Mouse (Mus musculus) spleen, postnatal 14 days (tissue): ENCODE data around the gene Krt32.

Experiments used
- DNase-seq, 2 experiments: peaks; one replicate each; pipeline ENCODE4 v3.0.0; 2021 to 2022; ENCODE audit warnings: low spot score in 2 of 2

Krt32 gene

DNA sequence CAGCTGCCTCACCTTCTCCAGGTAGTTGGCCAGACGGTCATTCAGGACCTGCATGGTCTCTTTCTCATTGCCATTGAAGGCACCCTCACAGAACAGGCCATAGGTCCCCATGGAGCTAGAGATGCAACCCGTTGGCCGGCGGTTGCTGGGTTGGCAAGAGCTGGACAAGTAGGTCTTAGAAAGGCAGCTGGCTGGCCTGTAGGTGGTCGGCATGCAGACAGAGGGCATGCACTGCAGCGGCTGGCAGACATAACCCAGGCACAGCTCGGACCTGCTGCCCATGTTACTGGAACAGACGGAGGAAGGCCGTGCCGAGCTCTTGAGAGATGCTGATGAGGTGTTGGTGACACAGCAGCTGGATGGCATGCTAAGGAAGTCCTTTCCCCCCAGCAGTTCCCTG, at the start of gene Krt32:
Gene Krt32 (minus strand): TSS at position 366 of the 400 bp plus-strand sequence.
- no peak for DNase-seq

DNA sequence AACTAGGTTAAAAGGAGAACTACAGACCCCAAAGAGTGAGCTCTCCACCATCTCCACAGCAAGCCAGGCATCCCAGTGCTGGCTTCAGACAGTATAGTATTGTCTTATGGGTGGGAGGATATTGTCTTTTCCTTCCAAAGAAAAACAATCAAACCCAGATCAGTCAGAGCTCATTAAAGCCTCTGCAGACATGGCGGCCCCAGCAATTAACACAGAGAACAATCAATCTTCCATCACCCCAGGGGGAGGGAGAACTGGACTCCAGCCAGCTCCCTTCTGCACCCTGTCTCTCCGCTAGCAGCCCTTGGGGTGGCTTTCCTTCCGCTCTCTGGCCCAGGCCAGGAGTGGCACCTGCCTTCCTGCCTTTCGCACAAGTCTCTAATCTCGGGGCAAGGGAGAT, 49.7 kb upstream of the Krt32 start:
- no peak for DNase-seq

DNA sequence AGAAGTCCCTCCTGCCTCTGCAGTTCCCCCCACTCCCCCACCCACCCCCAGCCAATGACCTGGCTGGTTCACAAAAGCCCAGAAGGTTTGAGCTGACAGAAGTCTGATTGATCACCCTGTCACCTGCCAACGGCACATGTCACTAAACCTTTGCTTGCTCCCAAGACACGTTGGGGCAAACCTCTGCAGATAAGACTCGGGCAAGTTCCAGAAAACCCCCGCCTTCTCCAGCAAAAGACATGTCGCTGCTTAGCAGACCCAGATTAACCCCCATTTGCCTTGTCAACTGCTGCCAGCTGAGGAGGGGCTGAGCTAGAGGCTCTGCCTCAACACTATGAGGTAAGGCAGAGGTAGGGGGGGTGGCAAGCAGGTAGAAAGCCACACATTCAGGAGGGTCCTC, 48.5 kb upstream of the Krt32 start:
- DNase-seq: no peak

DNA sequence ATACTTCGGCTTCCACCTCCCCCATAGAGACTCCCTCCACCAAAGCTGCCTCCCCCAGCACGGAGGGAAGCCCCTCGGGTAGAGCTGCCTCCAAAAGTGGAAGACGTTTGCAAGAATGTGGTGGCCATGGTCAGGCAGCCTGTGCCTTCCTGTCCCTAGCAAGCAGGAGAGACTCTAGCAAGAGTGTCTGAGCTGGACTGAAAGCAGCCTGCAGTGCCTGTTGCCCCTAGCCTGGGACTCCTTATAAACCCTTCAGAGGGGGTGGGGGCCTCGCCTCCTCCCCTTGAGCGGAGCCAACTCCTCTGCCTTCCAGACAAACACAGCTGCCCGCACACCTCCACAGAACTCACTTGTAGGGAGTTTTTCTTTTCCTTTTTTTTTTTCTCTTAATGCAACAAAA, 47.7 kb upstream of the Krt32 start, which contains the start of gene Krt15:
Gene Krt15 (minus strand): TSS at position 198 of the 400 bp plus-strand sequence.
- DNase-seq: no peak

DNA sequence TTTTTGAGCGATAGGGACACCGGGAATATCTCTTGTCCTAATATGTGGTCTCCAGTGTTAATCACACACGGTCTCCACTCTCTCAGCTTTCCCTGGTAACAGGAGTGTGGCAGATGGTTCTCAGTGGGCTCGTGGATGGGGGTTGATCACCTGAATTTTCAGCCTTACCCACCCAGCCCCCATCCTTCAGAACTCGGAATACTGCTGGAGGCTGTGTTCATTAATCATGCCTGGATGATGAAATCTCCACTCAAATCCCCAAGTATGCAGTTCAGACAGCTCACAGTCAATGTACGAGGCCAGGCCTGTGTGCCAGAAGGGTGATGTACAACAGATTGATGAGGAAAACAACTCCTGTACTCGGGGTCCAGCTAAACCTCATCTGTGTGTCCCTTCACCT, 36.9 kb upstream of the Krt32 start:
- no peak for DNase-seq

DNA sequence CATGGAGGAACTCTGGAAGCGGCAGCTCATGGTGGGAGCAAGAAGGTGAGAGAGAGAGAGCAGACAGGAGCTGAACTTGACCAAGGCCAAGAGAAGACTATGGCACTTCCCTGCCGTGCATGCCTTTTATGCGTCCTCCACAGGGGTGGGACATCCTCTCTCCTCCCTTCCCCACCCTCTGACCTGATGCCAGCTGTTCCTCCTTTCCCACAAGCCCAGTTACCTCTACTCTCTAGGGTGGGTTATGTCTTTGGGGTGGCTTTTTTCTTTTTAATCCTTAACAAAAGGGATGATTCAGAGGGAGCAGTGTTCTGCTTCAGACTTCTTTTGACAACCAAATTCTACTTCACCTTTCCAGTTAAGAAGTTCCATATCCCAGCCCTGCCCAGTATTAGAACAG, 33.4 kb upstream of the Krt32 start, which contains the start of gene Krt13:
Gene Krt13 (minus strand): TSS at position 101 of the 400 bp plus-strand sequence.
- no peak for DNase-seq

DNA sequence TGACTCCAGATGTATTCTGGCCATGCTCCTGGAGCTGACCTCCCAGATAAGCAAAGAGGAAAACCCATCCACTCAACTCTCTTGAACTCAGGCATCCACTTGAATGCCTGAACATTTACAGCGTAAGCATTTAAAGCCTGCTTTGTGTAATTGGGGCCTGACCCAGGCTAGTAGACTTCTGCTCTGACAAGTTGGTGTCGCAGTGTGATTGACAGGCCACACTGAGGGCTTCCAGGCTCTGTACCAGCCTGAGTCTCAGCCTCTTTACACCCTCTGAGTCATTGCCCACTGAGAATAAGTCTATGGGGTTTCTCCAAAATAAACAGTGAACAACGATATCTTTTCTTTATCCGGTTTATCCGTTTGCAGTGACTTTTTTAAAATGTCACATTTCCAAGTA, 32.3 kb upstream of the Krt32 start:
- no peak for DNase-seq

DNA sequence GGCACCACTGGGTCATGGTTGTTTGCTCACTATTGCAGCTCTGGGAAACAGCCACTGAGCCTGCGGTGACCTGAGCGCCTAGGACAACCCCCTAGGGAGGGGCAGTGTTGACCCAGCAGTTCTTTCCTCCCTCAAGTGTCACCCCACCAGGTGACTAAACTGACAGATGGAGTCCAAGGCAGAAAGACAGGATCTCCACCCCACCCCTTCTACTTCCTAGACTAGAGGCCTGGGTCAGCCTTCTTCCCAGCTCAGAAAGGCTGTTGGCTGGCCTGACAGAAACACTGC, 25.7 kb upstream of the Krt32 start:
- no peak for DNase-seq

DNA sequence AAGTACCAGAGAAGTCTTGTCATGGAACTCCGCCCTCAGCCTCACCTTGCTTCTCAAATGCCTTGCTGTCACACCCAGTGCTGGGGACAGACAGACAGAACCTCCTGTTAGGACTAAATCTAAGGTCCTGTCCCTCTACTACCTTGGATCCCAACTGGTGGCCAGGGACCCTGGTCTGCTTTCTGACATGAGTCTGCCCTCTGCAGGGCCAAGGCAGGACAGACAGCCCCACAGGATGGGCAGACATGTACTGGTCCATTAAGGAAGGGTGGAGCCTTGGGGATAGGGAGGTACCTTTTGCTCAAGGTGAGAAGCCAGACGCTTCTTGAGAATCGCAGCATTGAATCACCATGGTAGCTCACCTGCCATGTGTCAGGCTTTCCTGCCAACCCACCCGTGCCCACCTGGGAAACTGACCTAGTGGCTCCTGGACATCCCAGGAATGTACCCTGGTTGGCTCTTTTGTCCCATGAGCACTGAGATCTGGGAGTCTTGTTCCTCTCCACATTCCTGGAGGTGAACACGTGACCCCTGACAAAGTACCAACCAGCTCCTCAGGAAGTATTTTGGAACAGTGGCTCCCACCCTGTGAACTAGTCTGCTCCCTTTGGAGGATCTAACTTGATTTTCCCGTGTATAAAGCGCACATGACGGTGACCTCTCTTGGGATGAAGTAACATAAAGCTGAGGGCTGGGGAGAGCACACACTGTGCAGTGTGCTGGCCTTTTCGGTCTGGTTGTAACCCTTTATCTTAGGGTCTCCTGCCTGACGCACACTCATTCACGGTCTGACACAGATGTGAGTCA, 25.1 kb upstream of the Krt32 start:
- DNase-seq: no peak

DNA sequence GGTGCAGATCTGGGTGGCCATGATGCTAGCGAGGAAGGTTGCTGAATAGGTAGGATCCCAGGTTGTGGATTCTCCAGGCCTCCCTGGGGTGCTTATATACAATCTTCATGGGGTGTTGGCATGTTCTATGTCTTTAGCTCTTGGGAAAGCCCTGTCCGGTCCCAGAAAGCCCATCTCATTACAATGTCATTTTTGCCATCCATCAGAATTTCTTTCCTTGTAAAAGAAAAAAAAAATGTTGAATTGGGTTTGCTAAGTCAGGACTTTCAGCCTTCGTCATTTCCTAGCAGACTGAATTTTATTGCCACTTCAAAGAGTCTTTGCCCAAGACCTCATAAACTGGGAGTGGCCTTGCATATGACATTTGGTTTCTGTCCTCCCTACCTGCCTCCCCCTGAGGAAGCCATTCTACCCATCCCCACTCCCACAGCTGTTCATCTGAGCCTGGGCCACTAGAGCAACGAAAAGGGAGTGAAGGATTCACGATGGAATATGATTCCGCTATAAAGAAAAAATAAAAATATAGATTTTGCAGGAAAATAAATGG, 17.6 kb upstream of the Krt32 start, which contains the start of gene Krt36:
Gene Krt36 (minus strand): TSS at position 51 of the 547 bp plus-strand sequence.
- DNase-seq: no peak

DNA sequence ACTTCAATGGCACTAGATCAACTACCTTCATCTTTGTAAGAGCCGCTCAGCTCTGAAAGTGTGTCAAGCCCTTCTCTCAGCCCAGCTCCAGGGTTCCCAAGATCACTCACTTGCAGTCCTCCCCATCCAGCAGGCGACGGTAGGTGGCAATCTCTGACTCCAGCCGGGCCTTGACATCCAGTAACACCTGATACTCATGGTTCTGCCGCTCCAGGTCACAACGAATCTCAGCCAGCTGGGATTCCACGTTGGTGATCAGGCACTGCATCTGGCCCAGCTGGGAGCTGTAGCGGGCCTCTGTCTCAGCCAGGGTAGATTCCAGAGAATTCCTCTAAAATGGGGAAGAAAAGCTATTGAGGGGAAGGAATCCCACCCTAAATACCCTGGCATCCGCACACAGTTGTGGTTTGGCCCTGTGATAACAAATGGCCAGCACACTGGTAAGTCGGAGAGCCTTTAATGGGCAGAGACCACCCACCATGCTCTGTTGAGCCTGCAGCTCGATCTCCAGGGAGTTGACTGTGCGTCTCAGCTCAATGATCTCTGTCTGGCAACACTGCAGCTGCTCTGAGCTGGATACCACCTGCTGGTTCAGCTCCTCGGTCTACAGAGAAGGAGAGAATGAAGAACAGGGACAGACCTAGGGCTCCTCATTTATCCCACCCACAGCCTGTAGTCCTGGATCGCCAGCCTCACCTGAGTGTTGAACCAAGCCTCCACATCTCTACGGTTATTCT, 14.8 kb upstream of the Krt32 start:
- DNase-seq: no peak

DNA sequence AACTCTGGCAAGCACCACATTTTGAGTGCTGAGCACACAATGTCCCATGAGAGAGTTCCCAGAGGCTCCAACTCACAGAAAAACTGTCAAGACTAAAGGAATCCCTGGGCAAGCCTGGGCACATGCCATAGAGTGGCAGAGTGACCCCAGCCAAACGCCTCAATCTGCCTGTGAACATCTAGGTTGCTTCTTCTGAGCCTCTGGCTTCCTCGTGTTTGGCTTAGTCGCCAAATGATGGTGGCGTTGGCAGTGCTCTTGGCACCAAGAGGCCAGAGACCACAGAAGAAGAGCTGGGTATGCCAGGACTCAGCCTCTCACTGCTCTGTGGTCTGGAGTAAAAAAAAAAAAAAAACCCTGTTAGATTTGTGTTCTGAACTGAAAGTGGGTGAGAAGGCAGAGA, 12.4 kb upstream of the Krt32 start:
- no peak for DNase-seq

DNA sequence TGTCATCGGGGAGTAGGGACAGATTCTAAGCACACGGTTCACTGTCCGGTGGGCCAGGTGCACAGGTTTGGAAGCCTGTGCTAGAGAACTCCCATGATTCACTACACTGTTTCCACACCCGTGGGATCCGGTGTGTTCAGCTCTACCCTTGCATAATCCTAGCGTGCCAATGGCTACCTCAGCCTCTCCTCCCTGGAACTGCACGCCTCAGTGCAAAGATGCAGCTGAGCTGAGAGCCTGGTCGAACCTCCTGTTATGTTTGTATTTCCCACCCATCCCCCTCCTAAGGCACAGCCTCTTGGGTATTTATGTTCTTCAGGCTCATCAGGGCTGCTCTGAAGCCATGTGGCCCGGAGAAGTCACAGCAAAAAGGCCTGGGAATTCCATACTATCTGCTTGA, 9.8 kb upstream of the Krt32 start:
- DNase-seq: no peak

DNA sequence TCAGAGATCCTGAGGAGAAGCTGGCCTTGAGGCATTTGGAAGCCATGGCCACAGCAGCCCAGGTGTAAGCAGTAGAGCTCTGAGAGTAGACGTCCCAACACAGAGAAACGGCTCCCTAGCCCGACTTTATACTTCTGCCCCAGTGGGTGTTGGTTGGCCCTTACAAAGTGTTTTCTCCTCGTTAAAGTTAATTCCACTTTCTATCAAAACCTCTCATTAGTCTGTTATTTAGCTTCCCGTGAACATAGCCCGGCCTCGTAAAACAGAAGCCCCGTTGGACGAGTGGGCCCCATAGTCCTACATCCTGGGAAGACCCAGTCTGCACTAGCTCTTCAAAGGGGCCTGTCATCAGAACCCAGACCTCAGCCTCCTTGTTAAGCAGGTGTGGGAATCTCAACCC, 8.1 kb upstream of the Krt32 start, which contains the start of gene Krt35:
Gene Krt35 (minus strand): TSS at position 101 of the 400 bp plus-strand sequence.
- DNase-seq: no peak

DNA sequence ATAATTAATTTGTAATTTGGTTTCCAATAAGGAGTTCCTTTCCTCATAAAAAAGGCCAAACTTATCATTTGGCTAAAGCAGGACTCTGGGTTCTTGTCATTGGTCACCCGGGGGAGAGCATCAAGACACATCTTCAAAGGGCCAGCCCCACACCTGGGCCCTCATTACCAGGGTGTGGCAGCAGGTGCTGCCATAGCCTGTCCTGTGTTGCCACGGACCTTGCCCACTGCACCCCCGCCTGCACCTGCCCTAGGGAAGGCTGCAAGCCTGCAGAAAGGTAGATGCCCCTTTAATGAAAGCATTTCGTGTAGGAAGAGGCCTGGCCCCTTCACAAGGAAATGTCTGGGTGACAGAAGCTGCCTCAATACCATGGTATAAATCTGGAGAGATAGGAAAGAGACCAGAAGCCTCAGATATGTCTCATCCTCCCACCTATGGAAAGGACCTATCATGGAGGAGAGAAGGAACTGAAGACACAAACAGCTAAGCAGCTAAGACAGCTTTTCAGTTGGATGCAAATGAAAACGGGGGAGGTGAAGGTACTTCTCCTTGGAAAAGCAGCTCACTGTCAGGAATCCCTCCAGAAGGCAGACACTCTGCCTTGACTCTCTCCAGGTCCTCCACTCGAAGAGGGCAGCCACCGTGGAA, 476 bp upstream of the Krt32 start:
- no peak for DNase-seq

DNA sequence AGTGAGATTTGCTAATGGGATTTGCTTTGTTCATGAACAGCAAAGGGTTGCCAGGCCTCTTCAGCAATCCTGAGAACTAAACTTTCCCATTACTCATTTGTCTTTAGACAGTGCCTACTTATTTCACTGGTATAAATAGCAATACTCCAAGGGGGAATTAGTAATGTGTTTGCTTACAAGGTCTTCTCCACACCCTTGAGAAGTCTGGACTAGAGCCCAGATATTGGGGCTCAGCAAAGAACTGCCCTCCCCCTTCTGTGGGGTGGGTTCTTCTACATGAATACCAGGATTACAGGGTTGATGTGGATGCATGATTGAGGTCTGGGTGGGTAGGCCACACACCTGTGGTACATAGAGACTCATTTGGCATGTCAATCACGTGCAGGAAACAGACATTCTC, 14.2 kb downstream of the Krt32 start:
- no peak for DNase-seq

DNA sequence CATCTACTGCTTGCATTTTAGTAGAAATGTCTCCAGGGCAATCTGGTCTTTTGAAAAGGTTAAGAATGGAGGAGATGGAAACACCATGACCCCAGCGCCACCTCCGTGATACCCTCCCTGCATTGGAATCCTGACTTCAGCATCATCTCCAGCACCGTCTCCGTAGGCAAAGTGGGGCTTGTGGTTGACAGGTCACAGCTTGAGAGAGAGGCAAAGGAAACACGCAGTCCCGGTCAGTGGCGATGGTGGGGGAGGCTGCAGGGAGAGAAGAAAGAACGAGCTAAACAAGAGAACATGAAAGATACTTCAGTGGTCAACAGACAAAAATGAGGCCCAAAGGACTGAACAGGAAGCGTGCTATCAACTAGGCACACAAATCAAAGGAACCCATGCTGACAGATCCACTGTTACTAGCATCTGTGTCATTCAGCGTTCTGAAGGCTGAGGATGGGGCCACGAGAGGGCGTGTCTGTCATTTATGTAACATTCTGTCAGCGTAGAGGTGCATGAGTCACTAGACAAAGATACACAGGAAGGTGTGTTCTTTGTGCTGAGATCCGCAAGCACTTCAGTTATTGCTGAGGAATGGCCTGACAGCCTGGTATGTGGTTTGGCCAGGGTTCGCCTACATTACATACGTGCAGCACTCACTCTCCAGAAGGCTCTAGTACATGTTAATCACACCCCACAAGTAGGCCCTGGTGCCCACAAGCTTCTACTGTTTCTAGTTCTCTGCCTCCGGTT, 20.6 kb downstream of the Krt32 start:
- no peak for DNase-seq

DNA sequence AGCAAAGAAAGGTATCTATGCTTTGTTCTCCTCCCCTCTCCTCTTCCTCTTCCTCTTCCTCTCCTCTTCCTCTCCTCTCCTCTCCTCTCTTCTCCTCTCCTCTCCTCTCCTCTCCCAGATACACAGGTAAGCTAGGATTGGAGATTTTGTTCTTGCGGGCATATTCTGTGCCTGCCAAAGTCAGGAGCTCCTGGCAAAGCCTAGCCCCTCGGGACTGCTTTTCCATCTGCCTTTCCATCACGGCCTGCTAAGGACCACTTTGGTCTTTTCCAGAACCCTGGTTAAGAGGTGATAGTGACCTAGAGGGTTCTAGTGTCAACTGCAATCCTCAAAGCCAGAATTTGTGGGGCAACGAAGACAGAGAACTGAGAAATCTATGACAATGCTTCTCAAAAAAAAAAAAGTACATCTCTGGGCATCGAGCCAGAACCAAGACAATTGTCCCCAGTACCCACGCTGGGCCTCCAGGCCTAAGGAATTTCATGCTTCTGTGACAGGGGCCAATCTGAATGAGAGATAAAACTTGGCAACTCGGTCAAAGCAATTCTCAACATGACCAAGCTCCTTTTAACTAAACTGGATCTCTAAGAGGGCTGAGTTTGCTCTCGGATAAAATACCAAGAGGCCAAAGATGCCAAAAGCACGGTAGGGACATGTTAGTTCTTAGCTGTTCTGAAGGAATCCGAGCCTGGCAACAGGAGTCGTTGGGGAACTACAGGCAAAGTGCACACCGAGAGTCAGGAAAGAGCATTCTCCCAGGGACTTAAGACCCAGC, 21.6 kb downstream of the Krt32 start:
- DNase-seq: no peak

DNA sequence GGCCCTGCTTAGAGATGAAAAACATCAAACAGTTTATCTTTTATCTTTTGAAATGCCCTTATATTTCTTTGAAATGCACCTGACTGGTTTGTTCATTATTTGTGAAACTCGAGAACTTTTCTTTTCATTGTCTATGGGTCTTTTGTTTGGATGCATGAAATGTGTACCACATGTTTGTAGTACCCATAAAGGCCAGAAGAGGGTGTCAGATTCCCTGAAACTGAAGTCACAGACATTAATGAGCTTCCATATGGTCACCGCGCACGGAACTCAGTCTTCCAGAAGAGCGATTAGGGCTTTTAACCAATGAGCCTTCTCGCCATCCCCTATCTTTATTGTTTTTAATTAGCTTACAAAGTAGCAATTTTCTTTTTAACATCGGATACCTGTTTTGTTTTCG, 29.2 kb downstream of the Krt32 start:
- no peak for DNase-seq

DNA sequence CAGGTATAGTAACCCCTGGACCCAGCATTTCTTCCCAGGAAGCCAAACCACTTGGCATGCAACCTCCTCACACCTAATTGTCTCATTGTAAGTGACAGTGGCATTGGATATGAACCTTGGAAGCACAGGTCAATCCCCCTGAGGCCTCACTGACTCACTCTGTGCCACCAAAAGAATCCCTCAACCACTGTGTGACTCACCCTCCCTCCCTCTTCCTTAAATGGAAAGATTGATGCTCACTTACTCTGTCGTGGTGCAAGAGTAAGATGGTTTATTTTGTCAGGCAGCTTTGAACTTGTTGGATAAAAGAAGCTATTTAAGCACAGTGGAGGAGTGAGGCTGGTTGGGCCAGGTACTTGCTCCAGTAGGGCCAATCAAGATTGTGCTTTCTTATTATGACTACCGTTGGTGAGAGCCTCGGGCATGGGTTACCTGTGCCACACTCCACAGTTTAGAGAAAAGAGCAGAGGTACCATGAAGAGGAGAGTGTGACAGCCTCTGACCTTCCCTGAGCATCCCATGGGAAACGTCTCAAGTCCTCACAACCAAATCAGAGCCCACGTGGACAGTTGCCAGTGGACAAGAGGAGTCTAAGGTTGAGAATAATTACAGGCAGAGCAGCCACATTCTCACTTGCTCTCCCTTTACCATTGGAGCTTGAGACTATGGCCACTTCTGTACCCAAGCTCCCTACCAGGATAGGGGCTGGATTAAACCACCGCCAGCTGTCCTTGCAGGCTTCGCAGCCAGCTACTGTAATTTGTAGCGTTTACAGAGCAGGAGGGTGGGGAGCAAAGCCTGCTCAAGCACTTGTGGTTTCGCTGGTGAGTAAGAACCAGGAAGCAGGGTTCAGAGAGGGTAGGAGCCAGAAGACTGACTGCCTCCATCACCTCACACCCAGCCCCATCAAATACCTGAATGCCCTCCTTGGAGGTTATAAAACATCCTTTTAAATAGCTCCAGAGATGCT, 32.1 kb downstream of the Krt32 start:
- no peak for DNase-seq
